Mouse (Mus musculus) frontal cortex, postnatal 14 days (tissue): ENCODE data around the gene Tet1.
"Not testable (repeated sequence)": the region's sequence is repeated elsewhere in the genome, so short reads cannot be mapped to it uniquely, and the experiment has no call there.

Source experiments
- DNase-seq, 2 experiments: peaks; one replicate each; pipeline ENCODE4 v3.0.0; 2022; ENCODE audit warnings: low spot score in 2 of 2

Gene Tet1

DNA sequence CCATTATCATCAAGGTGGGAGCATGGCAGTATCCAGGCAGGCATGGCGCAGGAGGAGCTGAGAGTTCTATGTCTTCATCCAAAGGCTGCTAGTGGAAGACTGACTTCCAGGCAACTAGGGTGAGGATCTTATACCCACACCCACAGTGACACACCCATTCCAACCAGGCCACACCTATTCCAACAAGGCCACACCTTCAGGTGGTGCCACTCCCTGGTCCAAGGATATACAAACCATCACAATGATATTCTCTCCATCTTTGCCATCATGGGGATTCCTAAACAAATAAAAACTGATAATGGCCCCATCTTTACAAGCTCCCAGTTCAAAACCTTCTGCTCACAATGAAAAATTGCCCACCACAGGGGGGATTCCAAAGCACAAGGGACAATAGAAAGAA is at the start of gene Tet1:
Gene Tet1, minus strand, starts transcription at position 101 of the 400 bp plus-strand sequence.
- DNase-seq: not testable (repeated sequence)

DNA sequence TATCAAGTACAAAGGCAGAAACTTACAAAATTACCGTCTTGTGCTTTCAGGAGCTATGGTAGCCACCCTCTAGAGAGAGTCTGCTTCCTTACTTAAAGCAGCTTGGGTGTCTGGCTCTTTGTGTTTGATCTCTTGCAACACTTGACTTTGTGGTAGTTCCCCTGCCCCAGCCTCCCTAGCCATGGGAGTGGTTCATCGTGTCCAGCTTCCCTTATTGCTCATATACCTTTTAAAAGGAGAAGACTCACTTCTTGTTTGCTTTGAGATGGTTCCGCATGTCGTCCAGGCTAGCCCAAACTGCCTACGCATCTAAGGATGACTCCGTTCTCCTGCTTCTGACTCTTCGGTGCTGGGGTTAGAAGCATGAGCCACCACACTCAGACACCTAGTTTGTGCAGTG is 39.8 kb upstream of the Tet1 start:
- no peak for DNase-seq

DNA sequence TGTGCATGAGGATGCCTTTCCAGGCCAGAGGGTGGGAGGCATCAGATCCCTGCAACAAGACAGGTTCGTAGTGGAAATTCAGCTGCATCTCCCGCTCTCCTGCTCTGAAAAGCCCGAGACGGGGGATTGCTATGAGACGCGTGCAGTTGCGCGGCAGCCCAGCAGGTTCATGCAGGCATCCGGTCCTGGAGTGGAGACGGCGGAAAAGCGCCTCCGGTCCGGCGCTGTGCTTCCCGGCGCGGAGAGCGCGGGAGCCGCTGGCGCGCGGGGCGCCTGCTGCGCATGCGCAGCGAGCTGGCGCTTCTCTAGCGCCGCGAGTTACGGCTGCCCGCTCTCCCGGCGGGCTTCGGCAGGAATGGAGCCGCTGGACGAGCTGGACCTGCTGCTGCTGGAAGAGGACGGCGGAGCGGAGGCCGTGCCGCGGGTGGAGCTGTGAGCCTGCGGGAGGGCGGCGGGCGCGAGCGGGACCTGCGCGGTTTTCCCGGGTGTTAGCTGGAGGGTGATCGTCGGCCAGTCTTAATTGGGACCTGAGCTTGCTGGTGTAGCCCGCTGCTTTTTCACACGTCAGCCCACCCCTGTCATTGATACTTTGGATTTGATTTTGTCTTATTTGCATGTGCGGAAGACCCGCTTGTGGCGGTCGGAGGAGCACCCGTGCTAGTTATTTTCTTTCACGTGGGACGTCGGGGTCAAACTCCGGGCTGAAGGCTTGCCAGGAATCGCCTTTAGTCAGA is 38.1 kb upstream of the Tet1 start, which contains the start of gene Dna2:
Gene Dna2, plus strand, starts transcription at position 289 of the 734 bp plus-strand sequence.
- peak; percentile 44 to 51 for DNase-seq

DNA sequence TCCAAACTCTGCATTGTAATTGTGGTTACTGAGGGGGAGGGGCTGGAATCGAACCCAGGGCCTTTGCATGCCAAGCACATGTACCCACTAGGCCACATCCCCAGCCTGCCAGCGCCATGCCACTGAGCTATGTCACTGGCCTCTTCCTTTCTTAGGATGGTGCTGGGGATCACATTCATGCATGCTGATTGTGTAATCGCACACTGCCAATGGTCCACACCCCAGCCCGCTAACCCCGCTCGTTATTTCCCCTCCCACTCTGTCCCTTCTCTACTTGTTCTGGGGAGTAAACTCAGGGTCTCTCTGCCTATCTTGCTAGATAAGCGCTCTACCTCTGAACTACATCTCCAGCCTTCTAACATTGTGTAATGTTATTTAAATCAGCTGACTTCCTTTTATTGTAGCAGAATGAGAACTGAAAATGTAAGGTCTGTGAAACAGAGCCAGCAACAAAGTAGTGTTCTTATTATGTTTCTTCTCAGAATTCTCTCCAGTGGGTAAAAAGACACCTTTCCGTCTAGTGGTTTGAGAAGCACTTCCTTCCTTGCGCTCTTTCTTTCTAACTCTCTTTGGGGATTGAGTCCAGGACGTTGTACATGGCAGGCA is 36.3 kb upstream of the Tet1 start:
- DNase-seq: no peak

DNA sequence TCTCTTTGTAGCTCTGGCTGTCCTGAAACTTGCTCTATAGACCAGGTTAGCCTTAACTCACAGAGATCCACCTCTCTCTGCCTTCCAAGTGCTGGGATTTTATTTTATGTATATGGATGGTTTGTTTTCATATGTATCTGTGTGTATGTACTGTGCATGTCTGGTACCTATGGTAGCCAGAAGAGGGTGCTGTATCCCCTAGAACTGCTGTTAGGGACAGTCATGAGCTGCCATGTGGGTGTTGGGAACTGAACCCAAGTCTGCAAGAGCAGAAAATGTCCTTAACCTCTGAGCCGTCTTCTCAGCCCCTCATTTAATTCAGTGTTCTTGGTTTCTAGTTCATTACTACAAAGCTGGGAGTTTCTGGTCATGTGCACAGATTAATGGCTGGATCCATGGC is 23.6 kb upstream of the Tet1 start:
- DNase-seq: no peak

DNA sequence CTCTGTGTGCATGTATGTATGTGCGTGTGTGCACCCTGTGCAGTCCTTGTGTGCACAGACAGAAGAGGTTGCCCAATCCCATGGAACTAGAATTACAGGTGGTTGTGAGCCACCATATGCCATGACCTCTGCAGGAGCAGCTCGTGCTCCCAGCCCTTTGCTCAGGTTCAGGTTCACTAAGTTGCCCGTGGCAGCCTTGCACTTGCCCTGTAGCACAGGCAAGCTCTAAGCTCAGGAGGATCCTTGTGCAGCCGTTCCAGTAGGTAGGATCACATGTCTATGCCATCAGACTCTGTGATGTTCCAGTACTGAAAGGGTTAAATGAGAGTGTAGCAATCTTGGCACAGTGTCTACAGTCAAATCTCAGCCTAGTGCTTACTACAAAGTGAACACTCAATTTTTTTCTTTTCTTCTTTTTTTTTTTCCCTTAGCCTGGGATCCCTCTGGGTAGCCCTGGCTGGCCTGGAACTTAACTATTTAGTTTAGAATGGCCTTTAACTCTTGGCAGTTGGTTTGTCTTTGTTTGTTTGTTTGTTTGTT is 15.4 kb upstream of the Tet1 start:
- DNase-seq: no peak

DNA sequence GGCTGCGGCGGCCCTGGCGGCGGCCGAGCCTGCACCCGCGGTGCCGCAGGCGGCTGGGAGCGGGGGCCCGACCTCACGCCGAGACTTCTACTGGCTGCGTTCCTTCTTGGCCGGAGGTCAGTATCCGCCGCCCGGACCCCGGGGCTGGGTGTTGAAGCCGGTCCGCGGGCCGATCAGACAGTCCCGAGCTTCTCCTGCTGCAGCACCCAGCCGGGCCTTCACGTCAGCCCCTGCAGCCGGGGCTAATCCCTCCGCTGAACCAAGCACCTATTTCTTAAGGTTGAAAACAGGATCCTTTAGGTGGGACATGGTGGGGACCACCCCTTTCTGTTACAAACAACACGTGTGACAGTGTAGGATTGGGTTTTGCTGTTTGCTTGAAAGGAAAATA is 12.0 kb upstream of the Tet1 start:
- DNase-seq: no peak

DNA sequence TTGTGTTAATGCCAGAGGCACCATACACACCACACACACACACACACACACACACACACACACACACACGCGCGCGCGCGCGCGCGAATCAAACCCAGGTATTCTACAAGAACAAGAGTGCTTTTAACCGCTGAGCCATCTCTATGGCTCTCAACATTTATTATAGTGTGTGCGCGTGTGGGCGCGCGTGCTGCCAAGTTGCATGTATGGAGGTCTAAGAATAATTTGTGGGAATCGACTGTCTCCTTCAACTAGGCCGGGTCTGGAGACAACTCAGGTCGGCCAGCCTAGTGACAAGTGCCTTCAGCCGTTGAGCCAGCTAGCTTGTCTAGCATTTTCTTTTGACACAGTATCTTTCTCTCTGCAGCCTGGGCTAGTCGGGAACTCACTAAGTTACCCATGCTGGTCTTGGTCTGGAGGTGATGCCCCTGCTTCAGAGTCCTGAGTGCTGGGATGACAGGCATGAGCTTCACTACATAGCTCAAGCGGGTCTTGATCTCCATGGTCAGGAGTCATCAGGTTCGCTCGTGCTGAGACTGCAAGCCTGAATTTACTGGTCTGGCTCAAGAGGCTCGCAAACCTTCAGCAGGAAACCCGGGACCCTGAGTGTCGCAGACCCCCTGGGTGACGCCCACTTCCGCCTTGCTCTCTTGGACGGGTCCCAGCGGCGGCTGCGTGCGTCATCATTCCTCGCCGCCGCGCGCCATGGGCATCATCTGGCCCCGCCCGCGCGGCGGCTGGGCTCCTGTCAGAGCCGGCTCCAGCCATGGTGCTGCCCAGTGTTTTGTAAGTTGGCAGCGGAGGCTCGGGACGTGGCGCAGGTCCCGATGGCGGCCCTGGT is 11.3 kb upstream of the Tet1 start, which contains the start of gene Slc25a16:
Gene Slc25a16, plus strand, starts transcription at position 709 of the 841 bp plus-strand sequence.
- peak; percentile 81 to 87 for DNase-seq

DNA sequence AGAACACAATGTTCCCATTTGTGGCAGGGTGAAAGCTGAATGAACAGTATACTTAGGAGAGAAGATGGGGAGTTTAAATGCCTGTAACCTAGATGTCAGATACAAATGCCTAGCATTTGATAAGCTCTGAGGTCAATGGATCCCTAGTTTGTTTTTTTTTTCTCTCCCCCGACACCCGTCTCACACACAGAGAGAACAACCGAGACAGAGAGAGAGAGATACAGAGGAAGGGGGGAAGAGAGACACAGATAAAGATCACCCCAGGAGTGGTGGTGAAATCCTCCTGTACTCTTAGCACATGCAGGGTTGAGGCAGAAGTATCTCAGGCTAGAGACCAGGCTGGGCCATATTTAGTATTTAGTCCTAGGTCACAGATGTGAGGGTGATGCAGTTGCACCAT is 10.2 kb upstream of the Tet1 start:
- no peak for DNase-seq

DNA sequence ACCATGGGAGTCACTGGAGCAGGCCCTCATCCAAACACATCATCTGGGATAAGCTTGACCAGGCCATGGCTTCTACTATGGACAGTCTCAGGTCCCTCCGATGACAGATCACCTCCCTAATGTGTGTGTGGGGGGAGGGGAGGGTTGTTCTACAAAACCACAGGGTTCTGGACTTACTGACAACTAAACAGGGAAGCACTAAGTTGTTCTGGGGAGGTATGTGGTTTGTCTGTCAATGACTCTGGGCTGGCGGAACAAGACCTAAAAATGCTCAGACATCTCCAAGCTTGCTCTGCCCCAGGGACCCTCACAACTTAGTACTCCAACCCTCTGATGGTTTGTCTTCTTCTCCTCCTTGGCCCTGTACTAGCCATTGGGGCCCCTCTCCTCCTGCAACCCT is 2.3 kb upstream of the Tet1 start:
- no peak for DNase-seq

DNA sequence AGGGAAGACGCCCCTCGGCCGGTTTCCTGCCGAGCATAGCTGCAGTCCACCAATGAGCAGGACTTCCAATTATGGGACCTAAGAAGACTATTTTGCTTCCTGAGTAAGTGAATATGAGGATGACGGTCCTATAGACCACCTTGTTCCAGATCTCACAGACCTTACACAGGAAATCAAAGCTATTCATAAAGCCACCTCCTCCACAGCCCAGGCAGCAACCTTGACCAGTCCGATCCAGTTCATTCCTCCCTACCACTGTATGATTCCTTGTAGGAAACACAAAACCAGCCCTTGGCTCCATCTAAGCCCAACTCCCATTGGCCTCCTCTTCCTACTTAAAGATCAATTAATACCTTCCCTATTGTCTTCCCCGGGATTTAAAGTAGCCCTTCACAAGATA is 2.5 kb downstream of the Tet1 start:
- no peak for DNase-seq

DNA sequence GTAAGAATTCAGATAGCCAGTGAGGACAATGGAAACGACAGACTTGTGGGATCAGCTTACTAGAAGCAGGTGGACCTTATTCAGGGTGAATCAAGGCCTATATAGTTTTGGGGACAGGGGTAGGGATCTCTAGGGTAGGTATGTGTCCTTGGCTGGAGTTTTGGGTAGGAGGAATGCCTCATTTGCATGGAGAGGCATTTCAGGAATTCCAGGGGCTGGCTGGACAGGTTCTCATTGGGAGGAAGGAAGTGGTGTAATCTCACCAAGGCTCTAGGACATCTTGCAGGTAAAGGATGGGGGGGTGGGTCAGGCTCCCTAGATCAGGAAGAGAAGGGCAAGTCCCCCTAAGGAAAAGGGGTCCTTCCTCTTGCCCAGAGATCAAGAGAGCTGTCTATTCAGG is 6.0 kb downstream of the Tet1 start:
- no peak for DNase-seq

DNA sequence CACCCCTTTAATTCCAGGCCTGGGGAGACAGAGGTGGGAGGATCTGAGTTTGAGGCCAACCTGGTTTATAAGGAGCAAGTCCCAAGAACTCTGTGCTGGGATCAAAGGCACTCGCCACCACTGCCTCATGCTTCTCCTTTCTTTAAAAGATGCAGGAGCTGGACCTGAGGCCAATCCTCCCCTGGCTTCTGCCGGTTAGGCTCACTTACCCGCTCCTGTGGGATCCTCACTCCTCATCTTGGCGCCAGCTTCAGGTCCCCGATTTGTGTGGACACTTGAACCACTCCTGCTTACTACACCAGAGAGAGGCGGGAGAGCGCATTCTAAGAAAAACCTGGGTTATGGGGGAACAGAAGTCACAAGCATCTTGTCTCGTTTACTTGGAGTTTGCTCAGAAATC is 7.0 kb downstream of the Tet1 start:
- no peak for DNase-seq

DNA sequence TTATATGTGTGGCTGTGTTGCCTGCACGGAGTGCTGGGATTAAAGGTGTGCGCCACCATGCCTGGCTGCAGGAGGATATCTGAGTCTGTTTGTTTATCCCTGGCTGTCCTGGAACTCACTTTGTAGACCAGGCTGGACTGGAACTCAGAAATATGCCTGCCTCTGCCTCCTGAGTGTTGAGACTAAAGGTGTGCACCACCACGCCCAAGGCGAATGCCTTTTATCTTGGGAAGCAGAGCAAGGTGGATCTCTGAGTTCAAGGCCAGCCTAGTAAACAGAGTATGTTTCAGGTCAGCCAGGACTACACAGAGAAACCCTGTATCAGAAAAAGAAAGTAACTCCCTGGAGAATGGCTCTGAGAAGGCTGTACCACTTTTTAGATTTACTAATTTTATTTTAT is 8.7 kb downstream of the Tet1 start:
- DNase-seq: no peak

DNA sequence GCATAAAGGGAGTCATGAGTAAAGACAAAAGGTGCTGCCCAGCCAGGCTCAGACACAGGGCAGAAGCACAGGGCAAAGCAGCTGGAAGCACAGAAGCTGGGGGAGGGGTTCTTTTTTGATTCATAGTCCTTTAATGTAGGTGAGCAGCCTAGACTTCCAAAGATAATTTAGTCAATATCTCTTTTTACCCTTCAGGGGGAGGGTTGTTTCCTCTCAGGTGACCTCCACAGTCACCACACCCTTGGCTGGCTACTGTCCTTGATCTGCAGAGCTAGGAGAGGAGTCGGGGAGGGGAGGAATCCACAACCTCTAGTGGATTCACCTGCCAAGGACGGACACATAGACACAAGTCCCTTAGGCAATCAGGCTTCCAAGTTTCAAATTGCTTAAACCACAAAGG is 10.7 kb downstream of the Tet1 start:
- no peak for DNase-seq

DNA sequence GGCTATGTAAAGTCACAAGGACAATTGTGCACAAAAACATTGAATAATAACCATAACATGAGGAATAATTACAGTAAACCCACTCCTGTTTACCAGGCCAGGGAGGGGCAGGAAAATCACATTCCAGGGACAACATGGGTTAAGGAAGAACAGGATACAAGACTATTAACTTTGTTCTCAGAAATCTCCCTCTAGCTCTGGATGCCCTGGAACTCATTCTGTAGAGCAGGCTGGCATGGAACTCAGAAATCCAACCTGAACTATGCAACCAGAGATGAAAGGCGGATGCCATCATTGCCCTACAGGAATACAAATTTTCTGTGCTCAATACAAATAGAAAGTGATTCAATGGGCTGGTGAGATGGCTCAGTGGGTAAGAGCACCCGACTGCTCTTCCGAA is 11.4 kb downstream of the Tet1 start:
- DNase-seq: no peak

DNA sequence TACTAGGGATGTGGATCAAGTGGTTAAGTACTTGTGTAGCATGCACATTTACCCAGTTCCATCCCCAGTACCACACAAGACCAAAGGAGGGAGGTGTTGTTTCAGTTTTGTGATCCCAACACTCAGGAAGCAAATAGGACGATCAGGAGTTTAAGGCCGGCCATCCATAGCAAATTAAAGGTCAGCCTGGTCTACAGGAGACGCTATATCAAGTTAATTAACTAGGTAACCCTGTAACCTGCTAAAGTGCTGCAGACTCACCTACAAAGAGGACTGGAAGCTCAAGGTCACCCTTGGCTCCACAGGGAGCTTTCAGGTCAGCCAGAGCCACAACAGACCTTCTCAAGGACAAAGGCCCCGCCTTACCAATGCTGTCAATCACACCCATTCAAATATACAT is 12.0 kb downstream of the Tet1 start:
- no peak for DNase-seq

DNA sequence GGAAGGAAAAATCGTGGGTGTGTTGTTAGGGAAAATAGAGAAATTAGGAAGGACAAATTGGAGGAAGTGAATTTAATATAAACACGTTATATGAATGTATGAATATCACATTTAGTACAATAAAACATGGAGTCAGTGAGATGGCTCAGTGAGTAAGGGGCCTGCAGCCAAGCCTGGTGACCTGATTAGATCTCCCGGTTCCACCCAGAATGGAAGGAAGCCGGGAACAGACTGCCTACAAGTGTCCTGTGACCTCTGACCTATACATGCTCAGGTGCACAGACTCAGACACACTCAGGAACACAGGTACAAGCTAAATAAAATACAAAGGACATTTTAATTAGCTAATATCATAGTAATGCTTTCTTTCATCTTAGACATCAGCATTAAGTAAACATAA is 12.8 kb downstream of the Tet1 start:
- no peak for DNase-seq

DNA sequence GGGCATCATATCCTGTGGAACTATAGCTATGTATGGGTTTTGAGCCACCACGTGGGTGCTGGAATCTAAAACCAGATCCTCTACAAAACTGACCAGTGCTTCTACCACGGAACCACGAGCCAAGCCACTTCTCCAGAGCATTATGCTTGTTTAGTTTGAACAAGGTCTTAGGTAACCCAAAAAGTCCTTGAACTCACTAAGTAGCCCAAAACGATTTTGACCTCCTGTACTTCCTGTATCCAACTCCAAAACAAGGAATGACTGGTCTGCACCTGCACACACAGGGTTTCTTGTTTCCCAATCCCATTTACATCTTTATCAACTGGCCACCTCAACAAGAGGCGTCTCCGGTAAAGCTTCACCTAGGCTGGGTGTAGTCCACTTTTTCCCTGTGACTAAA is 13.4 kb downstream of the Tet1 start:
- no peak for DNase-seq

DNA sequence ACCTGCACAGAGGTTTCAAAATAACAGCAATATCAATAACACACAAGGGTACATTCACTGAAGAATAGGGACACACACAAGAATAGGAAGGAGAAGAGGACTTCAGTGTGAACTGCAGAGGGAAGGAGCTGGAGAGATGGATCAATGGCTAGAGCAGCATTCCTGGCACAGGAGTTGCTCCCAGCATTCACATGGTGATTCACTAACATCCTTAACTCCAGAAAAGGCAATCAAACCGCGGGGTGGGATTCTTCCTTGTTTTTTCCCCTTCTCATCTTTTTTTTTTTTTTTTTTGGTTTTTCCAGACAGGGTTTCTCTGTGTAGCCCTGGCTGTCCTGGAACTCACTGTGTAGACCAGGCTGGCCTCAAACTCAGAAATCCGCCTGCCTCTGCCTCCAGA is 14.3 kb downstream of the Tet1 start:
- DNase-seq: no peak

DNA sequence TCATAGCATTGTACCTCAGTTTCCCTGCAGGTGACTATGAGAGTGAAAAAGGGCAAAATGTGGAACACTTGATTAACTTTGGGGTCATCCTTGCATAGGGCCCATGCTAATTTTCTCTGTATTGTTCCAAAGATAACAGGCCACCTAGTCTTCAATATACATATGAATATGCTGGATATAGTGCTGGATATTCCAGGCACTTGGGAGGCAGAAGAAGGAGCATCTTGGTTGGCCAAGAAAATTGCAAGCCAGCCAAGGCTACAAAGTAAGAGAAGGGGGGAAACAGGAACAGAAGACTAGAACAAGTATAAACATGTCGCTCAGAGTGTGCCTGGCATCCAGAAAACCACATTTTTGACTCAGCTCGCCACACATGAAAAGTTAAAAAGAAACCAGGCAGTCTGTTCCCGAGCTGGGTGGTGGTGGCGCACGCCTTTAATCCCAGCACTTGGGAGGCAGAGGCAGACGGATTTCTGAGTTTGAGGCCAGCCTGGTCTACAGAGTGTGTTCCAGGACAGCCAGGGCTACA is 15.4 kb downstream of the Tet1 start:
- no peak for DNase-seq

DNA sequence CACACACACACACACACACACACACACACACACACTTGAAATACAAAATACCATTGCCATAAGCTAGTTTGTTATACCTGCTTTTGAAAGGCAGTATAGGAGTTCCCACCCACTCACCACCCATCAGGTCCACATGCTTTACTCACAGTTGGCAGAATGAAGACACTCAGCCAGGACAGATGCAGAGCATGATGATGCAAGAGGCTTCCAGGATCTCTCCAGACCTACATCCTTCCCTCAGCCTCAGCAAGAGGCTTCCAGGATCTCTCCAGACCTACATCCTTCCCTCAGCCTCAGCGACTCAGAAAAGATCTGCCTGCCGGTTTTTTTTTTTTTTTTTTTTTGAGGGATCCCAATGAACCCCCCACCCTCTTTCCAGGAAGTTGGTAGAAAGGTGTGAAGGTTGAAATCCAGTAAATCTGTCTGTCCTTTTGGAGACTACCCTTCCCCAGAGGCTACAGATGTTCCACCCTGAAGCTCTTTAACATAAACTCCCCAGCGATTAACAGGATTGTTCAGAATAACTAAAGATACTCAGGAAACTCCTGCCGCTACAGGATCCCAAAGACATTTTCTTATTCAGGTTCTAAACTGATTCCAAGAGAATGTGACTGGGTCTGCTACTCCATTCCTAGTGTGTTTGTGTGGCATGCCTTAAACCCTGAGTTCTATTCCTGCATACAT is 16.1 kb downstream of the Tet1 start:
- no peak for DNase-seq
